Mouse (Mus musculus): ENCODE data around the gene Rplp1. TPM values are rescaled to one million over a fixed set of nuclear protein-coding genes. Genes with fewer than 3 reads are reported as not detected.

The Rplp1 gene
- polyA plus RNA-seq (2014; fragmentation: Illumina TruSeq; extraction: RNeasy Lipid Tissue Mini Kit (QIAGEN cat#74804); ENCODE audit: insufficient read depth, low read depth, low replicate concordance): 6,148 TPM

GRCm38 (mm10) chr9:61914203-61914916 is at the start of gene Rplp1:
TSS of gene Rplp1 (minus strand) at chr9:61914542.

GRCm38 (mm10) chr9:61946623-61947401 is 32.5 kb upstream of the Rplp1 start, which contains the start of gene Kif23:
TSS of gene Kif23 (minus strand) at chr9:61946774.

Other genes starting within 250 kb of the Rplp1 start
- gene Kif23, start 32.2 kb upstream of the Rplp1 start, polyA plus RNA-seq (2014; fragmentation: Illumina TruSeq; extraction: RNeasy Lipid Tissue Mini Kit (QIAGEN cat#74804); ENCODE audit: insufficient read depth, low read depth, low replicate concordance): 2.3 TPM
- 1.1 TPM for gene Paqr5, start 112.3 kb upstream of the Rplp1 start, polyA plus RNA-seq (2014; fragmentation: Illumina TruSeq; extraction: RNeasy Lipid Tissue Mini Kit (QIAGEN cat#74804); ENCODE audit: insufficient read depth, low read depth, low replicate concordance)
- 7.0 TPM for gene Glce, start 208.1 kb upstream of the Rplp1 start, polyA plus RNA-seq (2014; fragmentation: Illumina TruSeq; extraction: RNeasy Lipid Tissue Mini Kit (QIAGEN cat#74804); ENCODE audit: insufficient read depth, low read depth, low replicate concordance)